Mouse (Mus musculus) c-Kit-positive CD71-positive TER-119-positive erythroid progenitor cells, embryonic 14.5 days (primary cell): ENCODE data around the gene Dmd.
A peak's percentile ranks its signal among the peaks of the same experiment; 100 is the strongest.

Experiments used
- DNase-seq: peaks from one replicate; pipeline ENCODE4 v3.0.0-alpha.2; 2013; ENCODE audit warnings: low spot score

The Dmd gene

DNA sequence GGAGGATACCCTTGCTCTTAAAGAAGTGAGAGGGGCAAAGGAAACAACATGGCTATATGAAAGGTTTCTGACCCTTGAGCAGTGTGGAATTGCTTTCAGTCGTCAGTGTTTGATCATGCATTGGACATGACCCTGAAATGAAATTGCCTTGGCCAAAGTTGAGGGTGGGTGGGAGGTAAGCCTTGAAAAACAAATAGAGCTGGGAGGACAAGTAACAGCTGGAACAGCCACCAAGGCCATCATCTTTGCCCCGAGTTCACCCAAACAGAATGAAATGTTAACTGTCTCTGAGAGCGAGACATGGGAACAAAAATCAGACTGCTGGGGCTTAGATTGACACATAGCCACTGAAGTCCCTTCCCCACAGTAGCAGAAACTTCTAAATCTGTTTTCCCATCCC, 2100.9 kb downstream of the Dmd start:
- DNase-seq: no peak

DNA sequence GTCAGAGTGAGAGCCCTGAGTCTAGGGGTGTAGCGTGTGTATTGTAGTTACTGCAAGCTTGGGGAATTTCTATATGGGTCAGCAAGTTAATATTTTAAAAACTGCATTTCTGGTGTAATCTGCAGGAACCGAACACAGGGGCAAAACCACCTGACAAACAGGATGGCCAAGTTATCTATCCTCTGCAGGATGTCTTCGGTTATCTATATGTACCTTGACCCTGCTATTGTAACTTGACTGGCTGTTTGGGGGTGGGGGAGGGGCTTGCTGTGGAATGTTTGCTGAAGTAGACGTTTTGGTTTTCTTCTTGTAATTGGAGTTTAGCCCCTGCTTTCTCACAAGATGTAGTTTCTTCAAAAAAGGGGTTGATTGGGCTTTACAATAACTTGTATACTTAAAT, 2124.9 kb downstream of the Dmd start:
- peak; percentile 29 for DNase-seq

DNA sequence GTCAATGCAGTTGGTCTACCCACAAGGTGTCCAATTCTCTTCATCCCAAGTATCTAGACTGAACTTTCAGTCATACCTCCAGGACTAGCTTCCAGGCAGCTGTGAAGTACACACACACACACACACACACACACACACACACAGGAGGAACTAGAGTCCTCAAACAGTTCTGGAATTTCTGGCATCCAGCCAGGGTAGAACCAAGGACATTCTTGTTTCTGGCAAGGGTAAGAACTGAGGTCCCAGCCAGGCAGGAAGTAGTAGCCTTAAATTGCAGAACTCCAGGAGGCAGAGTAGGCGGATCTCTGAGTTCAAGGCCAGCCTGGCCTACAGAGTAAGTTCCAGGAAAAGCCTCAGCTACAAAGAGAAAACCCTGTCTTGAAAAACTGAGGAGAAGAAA, 2128.2 kb downstream of the Dmd start:
- DNase-seq: no peak

DNA sequence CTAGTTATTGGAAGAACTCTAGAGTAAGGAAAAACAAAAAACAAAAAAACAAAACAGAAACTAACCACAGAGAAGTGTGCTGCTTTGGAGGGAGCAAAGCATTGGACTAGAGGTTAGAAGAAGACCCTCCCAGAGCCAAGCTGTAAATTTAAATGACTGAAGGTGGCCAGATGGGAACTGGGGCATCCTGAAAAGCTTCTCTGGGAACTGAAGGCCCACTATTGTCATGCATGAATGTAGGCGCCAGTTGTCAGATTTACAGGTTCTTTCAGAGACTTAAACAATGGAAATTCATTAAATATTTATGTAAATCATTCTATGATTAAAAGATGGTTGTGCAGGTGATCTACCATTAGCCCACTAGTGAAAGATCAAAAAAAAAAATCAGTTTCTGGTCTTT, 2128.9 kb downstream of the Dmd start:
- no peak for DNase-seq

DNA sequence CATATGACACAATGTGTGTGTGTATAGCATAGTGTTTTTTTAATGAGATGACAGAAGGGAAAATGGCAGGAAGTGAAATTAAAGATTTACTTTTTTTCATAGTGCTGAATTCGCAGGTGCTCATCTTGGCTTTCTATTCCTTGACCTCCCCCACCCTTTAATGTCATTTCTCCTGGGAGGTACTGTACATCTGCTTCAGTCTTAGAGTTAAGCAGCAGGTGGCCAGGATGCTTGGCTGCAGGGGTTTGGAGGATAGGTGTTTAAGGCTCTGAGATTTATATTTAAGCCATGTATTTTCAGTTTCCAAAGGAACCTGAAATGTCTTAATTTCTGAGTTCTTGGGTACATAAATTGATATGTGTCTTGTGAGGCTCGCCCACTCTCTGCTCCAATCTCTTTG, 2130.5 kb downstream of the Dmd start:
- DNase-seq: no peak

DNA sequence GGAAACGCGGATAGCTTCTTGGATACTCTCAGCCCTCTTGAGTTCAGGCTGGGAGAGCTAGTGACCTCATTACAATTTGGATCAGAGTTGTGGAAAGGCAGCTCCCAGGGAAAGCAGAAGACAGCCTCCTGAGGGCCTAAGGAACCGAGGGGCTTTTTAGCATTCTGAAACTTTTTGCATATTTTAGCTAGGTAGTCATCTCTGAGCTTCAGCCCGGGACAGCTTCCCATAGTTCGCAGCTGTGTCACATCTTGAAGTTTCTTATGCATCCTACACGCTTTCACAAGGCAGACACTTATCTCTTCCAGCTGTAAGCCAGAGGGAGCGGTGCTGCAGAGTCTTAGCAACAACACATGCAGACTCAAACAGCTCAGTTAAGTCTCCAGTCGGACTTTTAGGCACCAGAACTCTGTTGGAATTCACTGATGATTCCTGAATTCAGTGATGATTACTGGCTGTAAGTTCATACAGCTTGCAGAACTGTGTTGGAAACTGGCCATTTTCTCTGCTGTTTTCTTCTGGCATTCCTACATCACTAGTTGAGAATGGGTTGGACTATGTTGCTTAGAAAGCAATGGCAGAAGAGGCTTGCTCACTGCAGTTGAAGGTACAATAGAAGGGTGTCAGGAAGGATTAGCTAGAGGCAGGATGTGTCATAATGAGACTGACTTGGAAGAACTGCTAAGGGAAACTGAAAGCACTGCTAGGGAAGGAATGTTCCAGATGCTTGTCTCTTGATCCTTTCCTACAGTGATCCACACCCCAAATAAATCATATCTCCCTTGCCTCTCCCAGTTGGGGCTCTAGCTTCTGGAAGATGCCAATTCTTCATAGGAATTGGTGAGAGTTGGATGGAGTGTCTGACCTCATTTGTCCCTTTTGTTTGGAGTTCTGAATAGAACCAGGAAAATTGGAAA, 2135.8 kb downstream of the Dmd start:
- DNase-seq: no peak

DNA sequence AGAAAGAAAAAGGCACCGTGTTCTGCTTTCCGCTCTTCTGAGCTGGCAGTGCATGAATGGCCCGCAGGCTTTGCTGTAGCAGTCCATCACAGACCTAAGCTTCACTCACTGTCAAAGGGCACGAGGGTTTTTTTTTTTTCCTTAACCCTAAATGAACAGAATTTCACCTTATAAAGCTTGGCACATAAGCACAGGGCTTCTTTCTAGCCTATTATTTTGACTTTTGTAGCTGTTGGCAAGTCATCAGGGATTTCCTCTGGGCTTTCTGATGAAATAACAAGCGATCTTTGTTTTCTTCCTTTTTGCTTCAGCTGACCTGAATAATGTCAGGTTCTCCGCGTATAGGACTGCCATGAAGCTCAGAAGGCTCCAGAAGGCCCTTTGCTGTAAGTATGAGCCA, 2140.8 kb downstream of the Dmd start:
- no peak for DNase-seq

DNA sequence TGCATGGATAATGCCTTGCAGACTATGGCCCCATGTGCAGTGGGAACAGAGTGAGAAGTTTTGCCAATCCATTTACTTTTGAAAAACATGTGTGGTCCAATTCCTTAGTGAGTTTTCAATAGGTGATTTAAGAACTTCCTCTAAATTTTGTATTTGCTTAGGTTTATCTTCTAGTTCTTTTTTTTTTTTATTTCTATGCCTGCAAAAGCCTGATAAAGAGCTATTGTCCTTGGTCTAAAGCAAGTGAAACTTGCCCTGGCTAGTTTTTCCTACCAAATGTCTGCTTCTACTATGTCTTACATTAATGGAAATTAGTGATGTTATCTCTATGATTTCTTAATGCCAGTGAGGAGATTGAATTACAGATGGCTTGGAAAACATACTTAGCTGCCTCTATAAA, 2144.7 kb downstream of the Dmd start:
- DNase-seq: no peak

DNA sequence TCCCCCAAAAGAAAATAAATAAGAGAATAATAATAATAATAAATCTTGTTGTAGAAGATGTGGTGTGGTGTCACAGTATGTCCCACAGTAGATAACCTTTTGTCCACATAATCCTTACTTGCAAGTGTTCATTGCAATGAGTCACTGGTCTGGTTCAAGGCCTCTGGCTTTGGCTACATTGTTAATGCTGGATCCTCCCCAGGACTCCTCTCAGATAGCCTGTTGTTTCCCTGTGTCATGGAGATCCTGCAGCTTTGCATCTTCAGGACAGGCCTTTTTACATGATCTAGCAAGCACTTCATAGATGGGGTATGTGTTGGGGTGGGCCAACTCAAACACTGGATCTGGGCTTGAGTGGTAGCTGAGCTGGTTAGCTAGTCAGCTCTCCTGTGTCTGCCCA, 2150.0 kb downstream of the Dmd start:
- no peak for DNase-seq

DNA sequence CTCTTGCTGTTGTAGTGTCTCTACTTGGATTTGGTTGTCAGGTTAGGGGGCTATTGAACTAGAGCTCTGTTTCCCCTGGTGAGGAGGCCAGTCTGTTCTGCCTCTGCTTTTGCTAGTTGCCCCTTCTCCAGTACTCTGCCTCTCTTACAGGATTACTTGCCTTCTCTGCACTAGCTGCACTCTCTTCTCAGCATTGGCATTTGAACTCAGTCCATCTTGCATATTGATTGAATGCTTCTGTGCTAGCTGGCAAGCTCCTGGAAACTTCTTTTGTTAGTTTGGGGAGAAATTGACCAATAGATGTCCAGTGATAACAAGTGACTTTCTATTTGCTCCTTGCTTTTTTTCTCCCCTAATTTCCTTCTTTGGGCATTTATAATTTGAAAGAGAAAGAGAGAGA, 2163.7 kb downstream of the Dmd start:
- no peak for DNase-seq

DNA sequence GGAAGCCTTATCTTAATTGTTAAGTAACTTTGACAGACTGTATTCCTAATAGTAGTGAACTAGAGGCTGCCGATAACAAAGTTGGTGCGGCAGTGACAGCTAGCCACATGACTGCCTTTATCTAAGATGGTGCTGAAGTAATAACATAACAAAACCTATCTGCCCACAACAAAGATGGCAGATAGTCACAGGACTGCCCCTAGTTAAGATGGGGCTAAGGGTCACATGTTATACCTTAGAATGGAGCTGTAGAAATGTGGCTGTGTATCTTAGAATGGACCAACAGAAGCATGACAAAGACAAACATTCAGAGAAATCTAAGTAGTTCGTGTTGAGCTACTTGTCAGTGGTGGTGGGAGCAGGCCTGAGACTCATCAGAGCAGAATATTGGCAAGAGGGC, 2184.0 kb downstream of the Dmd start:
- no peak for DNase-seq

DNA sequence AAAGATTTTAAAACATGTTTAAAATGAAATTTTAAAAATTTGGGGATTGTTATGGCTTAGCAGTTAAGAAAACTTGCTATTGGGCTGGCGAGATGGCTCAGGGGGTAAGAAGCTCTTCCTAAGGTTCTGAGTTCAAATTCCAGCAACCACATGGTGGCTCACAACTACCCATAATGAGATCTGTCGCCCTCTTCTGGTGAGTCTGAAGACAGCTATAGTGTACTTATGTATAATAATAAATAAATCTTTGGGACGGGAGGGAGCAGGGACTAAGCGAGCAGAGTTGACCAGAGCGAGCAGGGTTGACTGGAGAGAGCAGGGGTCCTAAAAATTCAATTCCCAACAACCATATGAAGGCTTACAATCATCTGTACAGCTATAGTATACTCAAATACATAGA, 2188.6 kb downstream of the Dmd start:
- no peak for DNase-seq

DNA sequence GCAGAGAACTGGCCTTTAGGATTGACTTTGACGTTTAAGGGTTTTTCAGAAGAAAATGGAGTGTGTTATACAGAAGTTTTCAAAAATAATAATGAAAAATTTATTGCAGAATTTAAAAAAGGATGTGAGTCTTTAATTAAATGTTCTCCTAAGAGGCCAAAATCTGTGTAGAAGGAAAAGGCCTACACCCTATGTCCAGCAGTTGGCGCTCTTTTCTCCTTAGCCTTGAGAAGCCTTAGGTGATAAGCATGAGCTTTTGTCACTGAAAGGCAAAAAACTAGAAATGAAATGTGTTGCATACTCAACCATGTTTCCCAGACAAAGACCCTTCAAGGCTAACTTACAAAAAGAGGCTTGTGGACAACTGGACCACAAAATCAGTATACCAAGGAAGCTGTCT, 2222.6 kb downstream of the Dmd start:
- DNase-seq: no peak

DNA sequence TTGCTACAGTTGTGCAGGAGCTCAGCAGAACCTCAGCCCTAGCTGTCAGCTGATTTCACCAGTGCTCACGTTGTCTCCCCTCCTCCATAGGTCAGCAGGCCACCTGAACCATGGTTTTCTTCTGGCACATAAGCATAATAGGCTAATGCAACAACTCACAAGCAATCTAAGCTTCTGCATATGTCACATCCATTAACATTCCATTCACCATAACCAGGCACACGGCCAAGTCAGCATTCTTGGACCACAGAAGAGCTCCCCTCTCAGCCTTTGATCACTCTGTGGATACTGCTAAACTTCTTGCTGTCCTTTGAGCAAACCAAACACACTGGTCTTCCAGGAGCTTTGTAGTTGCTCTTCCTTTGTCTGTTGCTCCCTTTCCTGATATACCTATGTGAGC, 2238.9 kb downstream of the Dmd start:
- DNase-seq: no peak

DNA sequence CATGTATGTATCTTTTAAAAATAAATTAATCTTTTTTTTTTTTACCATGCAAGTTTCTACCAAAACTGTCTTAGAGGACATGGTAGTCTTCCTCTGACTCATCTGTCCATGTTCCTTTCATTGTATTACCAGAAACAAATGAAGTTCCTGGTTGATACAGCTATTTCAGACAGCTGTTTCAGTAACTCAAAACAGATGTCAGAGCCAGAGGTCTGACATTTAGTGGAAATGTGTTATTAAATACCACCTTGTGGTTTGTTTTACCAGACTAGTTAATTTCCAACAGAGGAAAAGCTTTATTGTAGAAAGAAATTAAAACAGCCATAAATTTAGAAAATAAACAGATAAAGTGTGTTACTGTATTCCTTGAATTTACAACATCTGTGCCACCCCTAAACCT, 2245.2 kb downstream of the Dmd start:
- no peak for DNase-seq

DNA sequence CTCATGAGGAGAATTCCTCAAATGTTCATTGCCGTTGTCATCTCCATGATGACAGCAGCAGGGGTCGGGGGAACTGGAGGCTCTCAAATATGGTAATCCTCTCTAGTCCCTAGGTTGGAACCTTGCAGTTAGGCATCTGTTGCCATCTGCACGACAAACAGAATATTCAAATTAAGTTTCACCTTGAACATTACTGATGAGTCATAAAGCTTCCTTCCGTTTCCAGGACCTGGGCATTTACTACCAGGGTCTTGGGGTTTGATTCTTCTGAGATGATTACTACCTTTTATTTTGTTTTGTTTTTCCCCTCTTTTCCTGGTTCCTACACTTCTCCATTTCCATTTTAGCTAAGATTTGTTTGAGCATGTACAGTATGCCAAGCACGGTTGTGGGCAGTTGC, 2249.0 kb downstream of the Dmd start:
- no peak for DNase-seq

DNA sequence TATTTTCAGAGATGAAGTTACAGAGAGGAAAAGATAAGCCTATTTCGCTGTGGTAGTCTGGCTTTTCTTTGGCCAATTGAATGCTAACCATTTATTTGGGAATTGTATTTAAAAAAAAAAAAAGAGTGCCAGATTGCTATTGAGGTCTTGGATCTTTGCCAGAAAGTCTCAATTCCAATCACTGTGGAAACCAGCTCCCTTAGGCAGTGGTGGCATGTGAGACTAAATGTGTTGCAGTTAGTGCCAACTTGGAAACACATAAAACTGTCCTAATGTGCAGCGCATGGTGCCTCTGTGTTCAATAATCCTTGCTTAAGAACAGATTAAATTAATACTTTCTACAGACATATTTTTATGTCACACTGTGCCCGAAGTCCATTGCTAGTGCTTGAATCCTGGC, 2250.7 kb downstream of the Dmd start:
- DNase-seq: no peak

DNA sequence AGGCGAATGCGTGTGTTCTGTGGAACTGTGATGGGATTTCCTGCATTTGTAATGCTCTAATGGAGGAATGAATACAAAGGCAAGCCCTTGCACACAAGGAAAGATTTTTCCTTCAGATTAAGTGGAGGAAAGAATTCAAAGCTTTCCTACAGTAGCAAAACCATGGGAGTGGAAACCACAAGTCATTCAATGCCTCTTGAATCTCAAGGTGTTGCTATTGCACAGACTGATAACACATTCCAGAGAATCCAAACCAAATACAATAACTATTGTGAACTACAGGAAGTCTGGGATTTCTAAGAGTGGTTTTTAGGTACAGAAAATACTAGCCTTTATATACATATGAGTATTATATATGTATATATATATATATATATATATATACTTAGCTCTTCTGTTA, 2258.3 kb downstream of the Dmd start:
- DNase-seq: no peak

DNA sequence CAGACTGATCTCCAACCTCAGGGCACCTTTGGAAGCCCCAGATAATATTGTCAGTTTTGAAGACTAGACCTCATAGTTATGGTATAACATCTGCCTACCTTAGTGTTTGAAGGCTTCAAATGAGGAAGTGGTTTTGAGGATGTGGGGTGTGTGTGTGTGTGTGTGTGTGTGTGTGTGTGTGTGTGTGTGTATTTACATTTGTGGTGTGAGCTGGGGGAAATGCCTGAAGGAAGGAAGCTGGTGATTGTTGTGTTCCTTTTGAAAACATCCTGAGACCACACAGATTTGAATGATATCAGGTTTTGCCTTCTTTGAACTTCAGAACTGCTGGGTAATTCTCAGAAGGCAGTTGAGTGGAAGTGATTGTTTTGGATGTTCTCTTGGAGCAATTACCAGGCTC, 2278.2 kb downstream of the Dmd start:
- no peak for DNase-seq

DNA sequence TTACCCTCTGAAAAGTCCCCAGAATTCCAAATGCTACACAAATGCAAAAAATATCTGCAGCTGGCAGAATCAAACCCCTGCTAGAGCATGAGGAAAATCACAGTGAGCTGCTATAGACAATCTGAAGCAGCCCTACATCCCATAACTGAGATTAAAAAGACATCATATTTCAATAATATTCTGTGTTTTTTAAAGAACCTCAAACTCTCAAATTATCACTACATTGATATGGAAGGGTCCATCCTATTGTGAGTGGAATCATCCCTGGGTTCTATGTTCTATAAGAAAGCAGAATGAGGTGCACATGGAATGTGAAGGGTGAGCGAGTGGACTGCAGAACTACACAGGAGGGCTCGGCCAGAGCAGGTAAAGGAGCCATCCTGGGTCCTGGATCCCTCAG, 2300.7 kb downstream of the Dmd start, which contains the start of gene Fthl17a:
Fthl17a (plus strand) TSS at position 301 of the 400 bp plus-strand sequence.
- no peak for DNase-seq
